Mouse (Mus musculus) bone marrow macrophage, adult 2 months (primary cell): ENCODE data around the gene Thpo.

ENCODE experiments used
- CTCF ChIP-seq: IDR thresholded peaks from 2 replicates; pipeline ENCODE4 v1.5.1; 2012; ENCODE audit warnings: low read depth, mild to moderate bottlenecking, low read length, moderate library complexity
- POLR2A ChIP-seq: IDR thresholded peaks from 2 replicates; pipeline ENCODE4 v1.6.1; 2012; ENCODE audit warnings: mild to moderate bottlenecking, low read depth, low read length, borderline replicate concordance

DNA sequence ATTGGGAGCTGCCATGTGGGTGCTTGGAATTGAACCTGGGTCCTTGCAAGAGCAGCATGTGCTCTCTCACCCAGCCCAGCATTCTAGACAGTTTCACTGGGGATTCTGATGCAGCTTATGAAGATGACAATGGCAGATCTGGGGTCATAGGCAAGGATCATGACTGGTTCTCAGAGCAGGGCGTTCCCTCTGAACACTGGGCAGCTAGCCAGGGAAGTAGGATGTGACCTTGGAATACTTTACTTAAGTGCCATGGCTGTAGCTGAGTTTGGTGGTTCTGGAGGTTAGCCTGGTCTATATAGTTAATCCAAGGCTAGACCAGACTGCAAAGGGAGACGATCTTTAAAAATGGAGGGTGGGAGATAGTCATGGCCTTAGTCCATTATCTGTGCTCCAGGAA lies 49.6 kb upstream of the Thpo start:
- TF ChIP-seq POLR2A (no peak), CTCF (no peak)
